Mouse (Mus musculus): Measurements from ENCODE around the gene Mrps2. TPM values are rescaled to one million over a fixed set of nuclear protein-coding genes. Genes with fewer than 3 reads are reported as not detected.
A peak's percentile ranks its signal among the peaks of the same experiment; 100 is the strongest.

Gene Mrps2
- total and polyA plus RNA-seq, 2 experiments from 2014 or later = 33.0 to 39.2 TPM

DNA sequence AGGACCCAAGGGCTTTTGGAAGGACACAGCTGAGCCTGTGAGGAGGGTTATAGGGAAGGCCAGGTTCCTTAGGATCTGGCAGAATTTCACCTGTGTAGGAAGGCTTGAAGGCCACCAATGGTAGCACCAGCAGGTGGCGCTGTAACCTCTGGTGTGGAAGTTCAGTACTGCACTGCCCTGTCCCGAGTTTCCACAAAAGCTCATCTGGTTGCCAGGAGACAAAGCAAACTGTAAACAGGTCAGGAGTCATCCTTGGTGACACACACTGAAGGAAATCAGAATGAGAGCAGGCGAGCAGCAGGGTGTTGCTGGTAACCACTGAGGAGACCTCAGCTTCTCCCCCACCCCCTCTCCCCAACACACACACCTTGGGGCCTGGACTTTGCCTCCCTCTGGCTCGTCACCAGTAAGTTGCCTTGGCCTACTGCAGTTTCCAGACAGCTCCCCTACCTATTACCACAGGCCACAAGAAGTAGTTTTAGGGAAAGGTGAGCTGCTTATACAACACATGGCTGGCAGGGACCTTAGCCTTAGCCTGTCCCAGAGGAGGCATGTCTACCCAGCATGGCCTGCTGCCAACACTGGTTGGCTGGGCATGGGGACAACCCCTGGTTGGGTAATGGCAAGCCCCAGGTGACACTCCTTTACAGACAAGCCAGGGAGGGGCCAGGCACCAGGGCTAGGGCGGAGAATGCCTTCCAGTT, 49.5 kb downstream of the Mrps2 start:
- H3K4me3 ChIP-seq (ENCODE audit: low read length) = no peak overlapping the region
- peaks cover 48% of the 10 kb centered on the region for H3K4me1 ChIP-seq (ENCODE audit: insufficient read depth, low read length)
- no peaks in the 10 kb centered on the region for H3K9me3 ChIP-seq (ENCODE audit: low read length)
- peak; percentile 85 for TF ChIP-seq CTCF (IDR thresholded peaks at IDR 0.05; ENCODE audit: low read depth)
- WGBS = 39% methylated on average over 5 of the region's 5 CpGs
- H3K36me3 ChIP-seq (ENCODE audit: insufficient read depth, low read length) = no peaks in the 10 kb centered on the region
- H3K4me2 ChIP-seq (ENCODE audit: low read depth, low read length) = 0 out of 2 replicates have a peak overlapping the region, but pooled peaks have one; percentile 1
- peak overlapping the region; percentile 52; the same call in 1 of the 2 replicates for H3K27ac ChIP-seq
- no peak overlapping the region for H3K9ac ChIP-seq (replicated peaks; ENCODE audit: low read length)
- H3K27me3 ChIP-seq (ENCODE audit: insufficient read depth, low read length) = no peaks in the 10 kb centered on the region
- no peak for ATAC-seq
- peak; percentile 79 for DNase-seq (ENCODE audit: low spot score)

DNA sequence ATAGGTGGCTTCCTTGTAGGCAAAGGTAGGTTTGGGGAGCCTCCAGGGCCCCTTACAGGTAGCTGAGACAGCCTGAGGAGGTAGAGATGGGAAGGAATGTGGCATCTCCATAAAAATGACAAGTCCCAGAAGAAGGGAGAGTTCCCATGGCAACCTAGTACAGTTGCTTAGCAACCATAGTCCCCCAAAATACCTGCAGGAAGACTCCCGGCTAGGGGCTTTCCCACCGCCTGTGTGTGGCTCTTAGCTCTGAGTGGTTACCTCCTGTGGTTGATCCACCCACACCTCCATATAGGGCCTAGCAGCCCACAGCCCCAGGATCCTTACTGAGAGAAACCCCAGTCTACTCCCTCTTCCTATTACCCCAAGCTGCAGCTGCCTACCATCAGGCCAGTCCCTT, 50.4 kb downstream of the Mrps2 start:
- DNase-seq (ENCODE audit: low spot score) = peak; percentile 70
- H3K9ac ChIP-seq (replicated peaks; ENCODE audit: low read length) = no peak overlapping the region
- peaks cover 53% of the 10 kb centered on the region for H3K4me1 ChIP-seq (ENCODE audit: insufficient read depth, low read length)
- H3K27ac ChIP-seq = peak overlapping the region; percentile 52; the same call in 1 of the 2 replicates
- no peaks in the 10 kb centered on the region for H3K27me3 ChIP-seq (ENCODE audit: insufficient read depth, low read length)
- 0 out of 2 replicates have a peak overlapping the region, but pooled peaks have one; percentile 1 for H3K4me2 ChIP-seq (ENCODE audit: low read depth, low read length)
- no peak overlapping the region for H3K4me3 ChIP-seq (ENCODE audit: low read length)
- no peaks in the 10 kb centered on the region for H3K9me3 ChIP-seq (ENCODE audit: low read length)
- TF ChIP-seq CTCF (IDR thresholded peaks at IDR 0.05; ENCODE audit: low read depth) = no peak
- no peaks in the 10 kb centered on the region for H3K36me3 ChIP-seq (ENCODE audit: insufficient read depth, low read length)
- ATAC-seq = no peak
- WGBS = 28% methylated on average over 2 of the region's 2 CpGs

DNA sequence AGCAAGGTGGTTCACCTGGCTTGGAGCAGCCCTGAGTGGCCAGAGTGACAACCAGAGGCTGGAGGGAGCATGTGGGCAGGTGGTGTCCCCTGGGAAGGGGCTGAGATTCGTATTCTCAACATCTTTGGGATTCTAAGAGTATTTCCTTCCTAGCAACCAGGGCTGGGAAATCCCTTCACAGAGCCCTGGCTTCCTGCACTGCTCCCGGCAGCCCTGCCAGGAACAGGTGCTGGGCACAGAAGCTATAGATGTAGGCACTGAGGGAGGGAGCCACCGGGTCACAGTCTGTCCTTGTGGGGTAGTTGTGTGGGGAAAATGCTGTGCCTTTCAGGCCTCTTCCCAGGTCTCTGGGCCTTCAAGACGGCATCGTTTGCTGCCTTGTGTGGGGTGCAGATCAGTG, 52.7 kb downstream of the Mrps2 start:
- H3K9ac ChIP-seq (replicated peaks; ENCODE audit: low read length) = peak overlapping the region; percentile 25
- DNase-seq (ENCODE audit: low spot score) = no peak

More for the DNA sequence above, 52.7 kb downstream of the Mrps2 start:
- no peak for ATAC-seq
- Histone ChIP-seq H3K36me3 (ENCODE audit: insufficient read depth, low read length) (no peaks in the 10 kb centered on the region), H3K4me2 (ENCODE audit: low read depth, low read length) (no peak overlapping the region), H3K9me3 (ENCODE audit: low read length) (no peaks in the 10 kb centered on the region), H3K4me3 (ENCODE audit: low read length) (no peak overlapping the region), H3K4me1 (ENCODE audit: insufficient read depth, low read length) (peaks cover 50% of the 10 kb centered on the region), H3K27me3 (ENCODE audit: insufficient read depth, low read length) (no peaks in the 10 kb centered on the region), H3K27ac (peak overlapping the region; percentile 75; the same call in 1 of the 2 replicates)
- TF ChIP-seq CTCF (IDR thresholded peaks at IDR 0.05; ENCODE audit: low read depth) = no peak
- 39% methylated on average over 5 of the region's 5 CpGs for WGBS

Other genes with a start within 250 kb of the Mrps2 start
- gene Ppp1r26, start 21.3 kb upstream of the Mrps2 start, total RNA-seq (2014; rRNA removed) = 58.8 and 78.7 TPM in 2 replicates
- 10.4 and 11.2 TPM in 2 replicates for gene Ppp1r26, start 21.3 kb upstream of the Mrps2 start, polyA plus RNA-seq (2015; fragmentation: Nextera tagmentation; extraction: Ambion mirVana)
- gene 1700007K13Rik, start 1.7 kb upstream of the Mrps2 start, total RNA-seq (2014; rRNA removed) = 2.8 and 8.6 TPM in 2 replicates
- 6.1 and 7.1 TPM in 2 replicates for gene 1700007K13Rik, start 1.7 kb upstream of the Mrps2 start, polyA plus RNA-seq (2015; fragmentation: Nextera tagmentation; extraction: Ambion mirVana)
- gene Gbgt1, start 28.8 kb downstream of the Mrps2 start, total RNA-seq (2014; rRNA removed) = 3.7 and 8.2 TPM in 2 replicates
- gene Gbgt1, start 28.8 kb downstream of the Mrps2 start, polyA plus RNA-seq (2015; fragmentation: Nextera tagmentation; extraction: Ambion mirVana) = 1.5 and 1.7 TPM in 2 replicates
- gene Gm10134, start 38.0 kb downstream of the Mrps2 start, total RNA-seq (2014; rRNA removed) = not detected in 2 replicates
- gene Gm10134, start 38.0 kb downstream of the Mrps2 start, polyA plus RNA-seq (2015; fragmentation: Nextera tagmentation; extraction: Ambion mirVana) = 4.0 and 4.8 TPM in 2 replicates
- 263 and 266 TPM in 2 replicates for gene Ralgds, start 45.1 kb downstream of the Mrps2 start, total RNA-seq (2014; rRNA removed)
- 74.6 and 76.8 TPM in 2 replicates for gene Ralgds, start 45.1 kb downstream of the Mrps2 start, polyA plus RNA-seq (2015; fragmentation: Nextera tagmentation; extraction: Ambion mirVana)
- not detected in 2 replicates for gene Cel, start 95.3 kb downstream of the Mrps2 start, total RNA-seq (2014; rRNA removed)
- not detected in 2 replicates for gene Cel, start 95.3 kb downstream of the Mrps2 start, polyA plus RNA-seq (2015; fragmentation: Nextera tagmentation; extraction: Ambion mirVana)
- gene Gtf3c5, start 115.7 kb downstream of the Mrps2 start, total RNA-seq (2014; rRNA removed) = 23.1 and 28.4 TPM in 2 replicates
- gene Gtf3c5, start 115.7 kb downstream of the Mrps2 start, polyA plus RNA-seq (2015; fragmentation: Nextera tagmentation; extraction: Ambion mirVana) = 27.4 and 29.5 TPM in 2 replicates
- gene Gfi1b, start 153.9 kb downstream of the Mrps2 start, total RNA-seq (2014; rRNA removed) = not detected in 2 replicates
- not detected in 2 replicates for gene Gfi1b, start 153.9 kb downstream of the Mrps2 start, polyA plus RNA-seq (2015; fragmentation: Nextera tagmentation; extraction: Ambion mirVana)
- 33.9 and 42.3 TPM in 2 replicates for gene Tsc1, start 173.2 kb downstream of the Mrps2 start, total RNA-seq (2014; rRNA removed)
- gene Tsc1, start 173.2 kb downstream of the Mrps2 start, polyA plus RNA-seq (2015; fragmentation: Nextera tagmentation; extraction: Ambion mirVana) = 20.0 and 22.7 TPM in 2 replicates
- gene Spaca9, start 231.7 kb downstream of the Mrps2 start, total RNA-seq (2014; rRNA removed) = 0.89 TPM in 1 of 2 replicates, not detected in the other
- gene Spaca9, start 231.7 kb downstream of the Mrps2 start, polyA plus RNA-seq (2015; fragmentation: Nextera tagmentation; extraction: Ambion mirVana) = 2.9 and 3.7 TPM in 2 replicates
- 0.58 and 1.6 TPM in 2 replicates for gene Ak8, start 232.1 kb downstream of the Mrps2 start, total RNA-seq (2014; rRNA removed)
- gene Ak8, start 232.1 kb downstream of the Mrps2 start, polyA plus RNA-seq (2015; fragmentation: Nextera tagmentation; extraction: Ambion mirVana) = 3.3 and 3.5 TPM in 2 replicates

All from hindbrain, postnatal 0 days (tissue).